Mouse (Mus musculus) myocyte (in vitro differentiated cells): ENCODE measurements around the gene Scgb1b27. TPM values are rescaled to one million over a fixed set of nuclear protein-coding genes. Genes with fewer than 3 reads are reported as not detected.
"Not testable (repeated sequence)": the region's sequence is repeated elsewhere in the genome, so short reads cannot be mapped to it uniquely, and the experiment has no call there.

Source experiments
- H3K27me3 ChIP-seq: one replicate; pipeline ENCODE4 v1.6.1; 2011; ENCODE audit not compliant: control insufficient read depth, insufficient read depth, insufficient read length
- H3K36me3 ChIP-seq: one replicate; pipeline ENCODE4 v1.6.1; 2011; ENCODE audit not compliant: control insufficient read depth, insufficient read depth
- H3K4me2 ChIP-seq: one replicate; pipeline ENCODE4 v1.6.1; 2011; ENCODE audit warnings: low read depth, control low read depth
- H3K4me3 ChIP-seq: one replicate; pipeline ENCODE4 v1.5.1; 2011; ENCODE audit warnings: mild to moderate bottlenecking, control low read depth, moderate library complexity
- H3K79me2 ChIP-seq: one replicate; pipeline ENCODE4 v1.6.1; 2011; ENCODE audit not compliant: control insufficient read depth, insufficient read depth
- H3ac ChIP-seq: one replicate; pipeline ENCODE4 v1.6.1; 2011; ENCODE audit not compliant: control insufficient read depth, insufficient read length
- CEBPB ChIP-seq: IDR thresholded peaks from 2 replicates; pipeline ENCODE4 v1.6.1; 2011; ENCODE audit warnings: mild to moderate bottlenecking, moderate library complexity; ENCODE audit not compliant: poor library complexity, insufficient read depth, severe bottlenecking
- E2F4 ChIP-seq: IDR thresholded peaks from one replicate; pipeline ENCODE4 v1.6.1; 2011; ENCODE audit warnings: mild to moderate bottlenecking, control low read depth, moderate library complexity; ENCODE audit not compliant: insufficient read depth
- MAX ChIP-seq: IDR thresholded peaks from one replicate; pipeline ENCODE4 v1.6.1; 2011; ENCODE audit warnings: low read depth, mild to moderate bottlenecking, control low read depth
- MYOD1 ChIP-seq, 3 experiments: IDR thresholded peaks; one replicate each; pipeline ENCODE4 v1.6.1; 2011; ENCODE audit warnings: control low read depth in 2 of 3, low read depth in 2 of 3, mild to moderate bottlenecking in 2 of 3, moderate library complexity in 1 of 3; ENCODE audit not compliant: insufficient read length in 2 of 3, control insufficient read depth in 1 of 3
- MYOG ChIP-seq, 3 experiments: IDR thresholded peaks; one replicate each; pipeline ENCODE4 v1.6.1; 2011; ENCODE audit warnings: control low read depth in 2 of 3, low read depth in 2 of 3, mild to moderate bottlenecking in 2 of 3; ENCODE audit not compliant: insufficient read length in 2 of 3, control insufficient read depth in 1 of 3, insufficient read depth in 1 of 3
- POLR2A ChIP-seq: IDR thresholded peaks from one replicate; pipeline ENCODE4 v1.6.1; 2011; ENCODE audit warnings: low read depth, mild to moderate bottlenecking, control low read depth, moderate library complexity; ENCODE audit not compliant: insufficient read length
- POLR2AphosphoS2 ChIP-seq: IDR thresholded peaks from one replicate; pipeline ENCODE4 v1.6.1; 2011; ENCODE audit warnings: low read depth, control low read depth; ENCODE audit not compliant: insufficient read length
- REST ChIP-seq: IDR thresholded peaks from one replicate; pipeline ENCODE4 v1.6.1; 2011; ENCODE audit warnings: mild to moderate bottlenecking, control low read depth, moderate library complexity; ENCODE audit not compliant: insufficient read depth, insufficient read length
- SRF ChIP-seq: IDR thresholded peaks from one replicate; pipeline ENCODE4 v1.6.1; 2011; ENCODE audit warnings: low read depth; ENCODE audit not compliant: control insufficient read depth, insufficient read length
- TCF12 ChIP-seq: IDR thresholded peaks from one replicate; pipeline ENCODE4 v1.6.1; 2011; ENCODE audit warnings: mild to moderate bottlenecking, control low read depth; ENCODE audit not compliant: poor library complexity, insufficient read depth, severe bottlenecking
- TCF3 ChIP-seq: IDR thresholded peaks from one replicate; pipeline ENCODE4 v1.6.1; 2011; ENCODE audit warnings: low read depth, control low read depth; ENCODE audit not compliant: insufficient read length
- USF1 ChIP-seq: IDR thresholded peaks from one replicate; pipeline ENCODE4 v1.6.1; 2011; ENCODE audit warnings: low read depth, mild to moderate bottlenecking, control low read depth, moderate library complexity
- polyA plus RNA-seq: library from polyadenylated mRNA; unstranded; fragments of >200 nt; fragmentation: generic; extraction: Trizol; gene quantifications from one replicate; pipeline ENCODE4 v1.2.1, GENCODE M21; 2012; ENCODE audit warnings: missing spikeins

The Scgb1b27 gene
- not detected for polyA plus RNA-seq

GRCm38 (mm10) chr7:34021183-34021582 is at the start of gene Scgb1b27:
TSS of gene Scgb1b27 (plus strand) at chr7:34021483.
- not testable (repeated sequence) for H3K79me2 ChIP-seq, H3K36me3 ChIP-seq

GRCm38 (mm10) chr7:33982281-33982680 is 39.0 kb upstream of the Scgb1b27 start:
- H3K4me2 ChIP-seq, H3K4me3 ChIP-seq, H3K27me3 ChIP-seq, H3ac ChIP-seq, H3K79me2 ChIP-seq, H3K36me3 ChIP-seq: not testable (repeated sequence)

More at GRCm38 (mm10) chr7:34021183-34021582, at the start of gene Scgb1b27:
- H3K4me2 ChIP-seq, H3K4me3 ChIP-seq, H3K27me3 ChIP-seq, H3ac ChIP-seq: not testable (repeated sequence)

GRCm38 (mm10) chr7:34013842-34014241 is 7.4 kb upstream of the Scgb1b27 start, which contains the start of gene Scgb2b27:
TSS of gene Scgb2b27 (minus strand) at chr7:34013942.
- H3K4me3 ChIP-seq = no peak within 1 kb of the TSS
- no peaks in the 10 kb centered on the region for H3K79me2 ChIP-seq
- H3ac ChIP-seq = no peak within 1 kb of the TSS
- no peaks in the 10 kb centered on the region for H3K27me3 ChIP-seq
- no peak for TF ChIP-seq MYOD1 (IDR thresholded peaks at IDR 0.05; ENCODE audit: control insufficient read depth in 1 of 3, insufficient read length in 2 of 3, low read depth in 2 of 3)
- no peak for TF ChIP-seq POLR2AphosphoS2
- no peaks in the 10 kb centered on the region for H3K36me3 ChIP-seq
- H3K4me2 ChIP-seq = no peak within 1 kb of the TSS

GRCm38 (mm10) chr7:34025641-34026040 is 4.4 kb downstream of the Scgb1b27 start:
- no peaks in the 10 kb centered on the region for H3K36me3 ChIP-seq
- TF ChIP-seq REST = no peak
- no peak for TF ChIP-seq TCF12
- no peak for TF ChIP-seq MYOD1 (IDR thresholded peaks at IDR 0.05; ENCODE audit: control insufficient read depth in 1 of 3, insufficient read length in 2 of 3, low read depth in 2 of 3)
- TF ChIP-seq POLR2AphosphoS2 = no peak
- no peak for TF ChIP-seq SRF
- TF ChIP-seq MYOG (IDR thresholded peaks at IDR 0.05; ENCODE audit: control insufficient read depth in 1 of 3, insufficient read depth in 1 of 3, insufficient read length in 2 of 3, low read depth in 2 of 3) = no peak
- no peak for TF ChIP-seq TCF3
- no peak for TF ChIP-seq MAX
- TF ChIP-seq USF1 = no peak
- no peak for TF ChIP-seq POLR2A
- no peak for TF ChIP-seq E2F4
- TF ChIP-seq CEBPB = no peak
- H3K4me3 ChIP-seq = no peak overlapping the region
- H3ac ChIP-seq = no peak overlapping the region
- no peak overlapping the region for H3K4me2 ChIP-seq
- H3K79me2 ChIP-seq = no peaks in the 10 kb centered on the region
- H3K27me3 ChIP-seq = peaks cover 6% of the 10 kb centered on the region

- Histone ChIP-seq H3K27me3 (peaks cover 12% of the 10 kb centered on the region), H3K4me2 (peak overlapping the region; percentile 24)
- H3K36me3 ChIP-seq, H3K4me3 ChIP-seq, H3ac ChIP-seq, H3K79me2 ChIP-seq: not testable (repeated sequence)
Observed at GRCm38 (mm10) chr7:34027202-34027601, 5.9 kb downstream of the Scgb1b27 start.

- Histone ChIP-seq H3ac (no peak overlapping the region), H3K4me2 (no peak overlapping the region), H3K4me3 (no peak overlapping the region), H3K36me3 (no peaks in the 10 kb centered on the region), H3K79me2 (no peaks in the 10 kb centered on the region), H3K27me3 (peaks cover 12% of the 10 kb centered on the region)
- no peak for TF ChIP-seq MYOD1 (IDR thresholded peaks at IDR 0.05; ENCODE audit: control insufficient read depth in 1 of 3, insufficient read length in 2 of 3, low read depth in 2 of 3)
- no peak for TF ChIP-seq CEBPB
- no peak for TF ChIP-seq MAX
- TF ChIP-seq E2F4 = no peak
- TF ChIP-seq REST = no peak
- no peak for TF ChIP-seq POLR2A
- no peak for TF ChIP-seq TCF12
- no peak for TF ChIP-seq TCF3
- TF ChIP-seq POLR2AphosphoS2 = no peak
- TF ChIP-seq MYOG (IDR thresholded peaks at IDR 0.05; ENCODE audit: control insufficient read depth in 1 of 3, insufficient read depth in 1 of 3, insufficient read length in 2 of 3, low read depth in 2 of 3) = no peak
Observed at GRCm38 (mm10) chr7:34030026-34030425, 8.7 kb downstream of the Scgb1b27 start.

- not testable (repeated sequence) for H3ac ChIP-seq, H3K79me2 ChIP-seq, H3K36me3 ChIP-seq, H3K4me3 ChIP-seq, H3K4me2 ChIP-seq
- H3K27me3 ChIP-seq = peaks cover 12% of the 10 kb centered on the region
Observed at GRCm38 (mm10) chr7:34034579-34034978, 13.3 kb downstream of the Scgb1b27 start.

GRCm38 (mm10) chr7:34036076-34036815 is 15.0 kb downstream of the Scgb1b27 start:
- not testable (repeated sequence) for H3K4me3 ChIP-seq

GRCm38 (mm10) chr7:34068132-34068531 is 46.8 kb downstream of the Scgb1b27 start:
- H3K27me3 ChIP-seq = not testable (repeated sequence)

More at GRCm38 (mm10) chr7:34036076-34036815, 15.0 kb downstream of the Scgb1b27 start:
- H3K36me3 ChIP-seq, H3K27me3 ChIP-seq, H3K79me2 ChIP-seq, H3K4me2 ChIP-seq, H3ac ChIP-seq: not testable (repeated sequence)

More at GRCm38 (mm10) chr7:34068132-34068531, 46.8 kb downstream of the Scgb1b27 start:
- H3K79me2 ChIP-seq, H3ac ChIP-seq, H3K4me2 ChIP-seq, H3K4me3 ChIP-seq, H3K36me3 ChIP-seq: not testable (repeated sequence)
